Mouse (Mus musculus): ENCODE data around the gene Pitx3. TPM values are rescaled to one million over a fixed set of nuclear protein-coding genes. Genes with fewer than 3 reads are reported as not detected.

Gene Pitx3
- polyA plus RNA-seq (2014; fragmentation: Nextera tagmentation; extraction: Ambion mirVana), result 0.51 and 0.66 TPM in 2 replicates

GRCm38 (mm10) chr19:46147511-46148371, at the start of gene Pitx3:
Gene Pitx3, minus strand, starts transcription at chr19:46148326.
- H3K9me3 ChIP-seq (ENCODE audit: control insufficient read depth, low read length), result no peaks in the 10 kb centered on the region
- H3K9ac ChIP-seq (ENCODE audit: low read length), result peak within 1 kb of the TSS; percentile 59
- peaks cover 48% of the 10 kb centered on the region for H3K27me3 ChIP-seq (ENCODE audit: control insufficient read depth, insufficient read depth, low read length)
- no peak for ATAC-seq (ENCODE audit: insufficient number of reproducible peaks, insufficient read depth, low FRiP score, low read depth)
- no peak within 1 kb of the TSS for H3K27ac ChIP-seq (replicated peaks in 1 of 2; ENCODE audit: control insufficient read depth in 1 of 2, insufficient read depth in 1 of 2, low read depth in 2 of 2, low read length in 2 of 2)
- 2% methylated on average over 46 of the region's 47 CpGs for WGBS
- H3K4me1 ChIP-seq (ENCODE audit: control insufficient read depth in 2 of 2, insufficient read depth in 2 of 2, low read length in 2 of 2), result peaks cover 12 to 13% of the 10 kb centered on the region in 2 experiments
- no peaks in the 10 kb centered on the region for H3K36me3 ChIP-seq (ENCODE audit: control insufficient read depth, insufficient read depth, low read length)
- H3K4me3 ChIP-seq (ENCODE audit: control insufficient read depth in 1 of 2, insufficient read depth in 1 of 2, low read depth in 1 of 2, low read length in 2 of 2), result peak within 1 kb of the TSS; percentile 54 to 58
- H3K4me2 ChIP-seq (ENCODE audit: low read length), result peak within 1 kb of the TSS; percentile 96

DNA sequence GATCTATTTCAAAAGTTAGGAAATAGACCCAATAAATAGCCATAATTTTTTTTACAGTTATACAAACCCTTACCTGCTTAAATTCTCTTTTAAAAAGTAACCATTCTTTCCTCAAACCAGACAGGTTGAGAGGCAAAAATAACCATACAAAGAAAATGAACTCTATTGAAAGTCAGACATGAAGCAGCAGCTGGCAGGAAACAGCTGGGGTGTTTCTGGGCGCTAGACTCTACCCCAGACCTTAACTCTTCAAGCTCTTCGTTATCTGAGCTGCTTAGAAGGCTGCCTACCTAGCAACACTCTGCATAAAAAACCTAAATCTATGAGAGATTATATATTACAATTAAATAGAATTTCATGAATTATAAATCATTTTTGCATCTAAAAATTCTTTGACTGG, 39.1 kb upstream of the Pitx3 start:
- no peak for ATAC-seq (ENCODE audit: insufficient number of reproducible peaks, insufficient read depth, low FRiP score, low read depth)
- WGBS, result 48% methylated on average over 2 of the region's 2 CpGs

DNA sequence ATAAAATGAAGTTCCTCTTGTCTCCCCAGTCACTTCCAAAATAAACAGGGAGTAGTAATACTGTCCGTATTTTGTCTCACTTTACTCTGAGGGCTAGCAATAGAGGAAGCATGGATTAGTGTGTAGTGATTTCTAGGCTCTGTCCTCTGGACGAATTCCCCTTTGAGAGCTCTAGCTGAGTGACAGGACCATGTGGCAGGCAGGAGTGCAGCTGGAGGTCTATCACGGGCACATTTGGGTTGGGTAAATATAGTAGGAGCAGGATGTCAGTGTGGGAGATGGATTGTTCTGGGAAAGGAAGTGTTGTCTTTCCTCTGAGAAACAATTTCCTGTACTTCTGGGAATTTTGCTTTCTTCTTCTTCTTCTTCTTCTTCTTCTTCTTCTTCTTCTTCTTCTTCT, 38.5 kb upstream of the Pitx3 start:
- peak overlapping the region; percentile 42 for H3K4me2 ChIP-seq (ENCODE audit: low read length)
- no peaks in the 10 kb centered on the region for H3K9me3 ChIP-seq (ENCODE audit: control insufficient read depth, low read length)
- no peak overlapping the region for H3K4me3 ChIP-seq (ENCODE audit: control insufficient read depth in 1 of 2, insufficient read depth in 1 of 2, low read depth in 1 of 2, low read length in 2 of 2)
- 2% methylated on average over 3 of the region's 3 CpGs for WGBS
- peaks cover 0 to 18% of the 10 kb centered on the region in 2 experiments for H3K4me1 ChIP-seq (ENCODE audit: control insufficient read depth in 2 of 2, insufficient read depth in 2 of 2, low read length in 2 of 2)
- peaks cover 11% of the 10 kb centered on the region for H3K36me3 ChIP-seq (ENCODE audit: control insufficient read depth, insufficient read depth, low read length)
- H3K9ac ChIP-seq (ENCODE audit: low read length), result no peak overlapping the region
- H3K27ac ChIP-seq (replicated peaks in 1 of 2; ENCODE audit: control insufficient read depth in 1 of 2, insufficient read depth in 1 of 2, low read depth in 2 of 2, low read length in 2 of 2), result peak overlapping the region; percentile 58 to 68
- ATAC-seq (ENCODE audit: insufficient number of reproducible peaks, insufficient read depth, low FRiP score, low read depth), result no peak
- no peaks in the 10 kb centered on the region for H3K27me3 ChIP-seq (ENCODE audit: control insufficient read depth, insufficient read depth, low read length)

More for the DNA sequence above, 39.1 kb upstream of the Pitx3 start:
- H3K9me3 ChIP-seq (ENCODE audit: control insufficient read depth, low read length), result no peaks in the 10 kb centered on the region
- no peak overlapping the region for H3K4me3 ChIP-seq (ENCODE audit: control insufficient read depth in 1 of 2, insufficient read depth in 1 of 2, low read depth in 1 of 2, low read length in 2 of 2)
- H3K4me1 ChIP-seq (ENCODE audit: control insufficient read depth in 2 of 2, insufficient read depth in 2 of 2, low read length in 2 of 2), result peaks cover 2 to 23% of the 10 kb centered on the region in 2 experiments
- no peaks in the 10 kb centered on the region for H3K27me3 ChIP-seq (ENCODE audit: control insufficient read depth, insufficient read depth, low read length)
- H3K9ac ChIP-seq (ENCODE audit: low read length), result no peak overlapping the region
- H3K4me2 ChIP-seq (ENCODE audit: low read length), result no peak overlapping the region
- 0 out of 4 replicates have a peak overlapping the region, but pooled peaks of 1 of the 2 experiments have one; percentile 17 for H3K27ac ChIP-seq (replicated peaks in 1 of 2; ENCODE audit: control insufficient read depth in 1 of 2, insufficient read depth in 1 of 2, low read depth in 2 of 2, low read length in 2 of 2)
- H3K36me3 ChIP-seq (ENCODE audit: control insufficient read depth, insufficient read depth, low read length), result peaks cover 9% of the 10 kb centered on the region

DNA sequence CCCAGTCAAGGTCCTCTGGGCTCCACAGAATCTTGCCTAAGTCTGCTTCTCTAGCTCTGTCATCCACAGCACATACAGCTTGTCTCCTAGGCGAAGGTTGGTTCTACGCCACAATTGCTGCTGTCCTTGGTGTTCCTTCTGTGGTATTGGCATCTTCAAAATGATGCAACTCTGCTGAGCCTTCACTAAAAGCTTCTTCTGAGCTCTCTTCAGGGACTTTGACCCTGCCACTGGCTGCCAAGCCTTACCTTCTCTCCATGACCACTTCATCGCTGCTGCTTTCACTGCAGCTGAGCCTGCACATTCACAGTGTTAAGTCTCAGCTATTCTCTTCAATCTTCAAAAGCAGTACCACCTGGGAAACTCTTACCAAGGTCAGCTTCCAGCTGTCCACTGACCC, 34.1 kb upstream of the Pitx3 start:
- peaks cover 15% of the 10 kb centered on the region for H3K36me3 ChIP-seq (ENCODE audit: control insufficient read depth, insufficient read depth, low read length)
- no peaks in the 10 kb centered on the region for H3K9me3 ChIP-seq (ENCODE audit: control insufficient read depth, low read length)
- no peak overlapping the region for H3K4me3 ChIP-seq (ENCODE audit: control insufficient read depth in 1 of 2, insufficient read depth in 1 of 2, low read depth in 1 of 2, low read length in 2 of 2)
- H3K4me1 ChIP-seq (ENCODE audit: control insufficient read depth in 2 of 2, insufficient read depth in 2 of 2, low read length in 2 of 2), result peaks cover 0 to 10% of the 10 kb centered on the region in 2 experiments
- no peak overlapping the region; the same call in 1 of the 2 replicates for H3K9ac ChIP-seq (ENCODE audit: low read length)
- H3K27ac ChIP-seq (replicated peaks in 1 of 2; ENCODE audit: control insufficient read depth in 1 of 2, insufficient read depth in 1 of 2, low read depth in 2 of 2, low read length in 2 of 2), result no peak overlapping the region
- no peaks in the 10 kb centered on the region for H3K27me3 ChIP-seq (ENCODE audit: control insufficient read depth, insufficient read depth, low read length)
- no peak overlapping the region for H3K4me2 ChIP-seq (ENCODE audit: low read length)
- no peak for ATAC-seq (ENCODE audit: insufficient number of reproducible peaks, insufficient read depth, low FRiP score, low read depth)
- 89% methylated on average over 3 of the region's 3 CpGs for WGBS

DNA sequence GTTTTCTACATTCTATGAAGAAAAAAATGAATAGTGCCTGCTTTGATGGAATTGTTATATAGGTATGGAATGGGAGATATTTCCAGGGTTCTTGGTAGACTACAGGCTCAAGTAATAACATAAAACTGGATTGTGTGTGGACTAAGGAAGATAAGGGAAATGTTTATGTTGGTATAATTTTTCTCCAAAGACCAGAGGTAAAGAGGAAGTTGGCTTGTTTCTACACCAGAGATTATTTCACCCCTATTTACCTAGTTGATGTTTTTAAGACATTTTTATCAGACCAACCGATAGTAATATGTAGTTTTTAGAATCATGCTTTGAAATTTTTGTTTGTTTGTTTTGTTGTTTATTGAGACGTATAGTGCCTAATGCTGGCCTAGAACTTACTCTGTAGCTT, 32.1 kb upstream of the Pitx3 start:
- H3K9ac ChIP-seq (ENCODE audit: low read length), result no peak overlapping the region
- H3K4me1 ChIP-seq (ENCODE audit: control insufficient read depth in 2 of 2, insufficient read depth in 2 of 2, low read length in 2 of 2), result peaks cover 0 to 3% of the 10 kb centered on the region in 2 experiments; a peak in 2 of 4 replicates
- H3K27ac ChIP-seq (replicated peaks in 1 of 2; ENCODE audit: control insufficient read depth in 1 of 2, insufficient read depth in 1 of 2, low read depth in 2 of 2, low read length in 2 of 2), result no peak overlapping the region
- no peak for ATAC-seq (ENCODE audit: insufficient number of reproducible peaks, insufficient read depth, low FRiP score, low read depth)
- WGBS, result 86% methylated on average over 2 of the region's 2 CpGs
- no peak overlapping the region for H3K4me3 ChIP-seq (ENCODE audit: control insufficient read depth in 1 of 2, insufficient read depth in 1 of 2, low read depth in 1 of 2, low read length in 2 of 2)
- H3K9me3 ChIP-seq (ENCODE audit: control insufficient read depth, low read length), result no peaks in the 10 kb centered on the region
- peaks cover 15% of the 10 kb centered on the region for H3K36me3 ChIP-seq (ENCODE audit: control insufficient read depth, insufficient read depth, low read length)
- H3K27me3 ChIP-seq (ENCODE audit: control insufficient read depth, insufficient read depth, low read length), result no peaks in the 10 kb centered on the region
- H3K4me2 ChIP-seq (ENCODE audit: low read length), result no peak overlapping the region

- 58% methylated on average over 5 of the region's 5 CpGs for WGBS
- no peak overlapping the region for H3K27ac ChIP-seq (replicated peaks in 1 of 2; ENCODE audit: control insufficient read depth in 1 of 2, insufficient read depth in 1 of 2, low read depth in 2 of 2, low read length in 2 of 2)
- peaks cover 0 to 3% of the 10 kb centered on the region in 2 experiments; a peak in 2 of 4 replicates for H3K4me1 ChIP-seq (ENCODE audit: control insufficient read depth in 2 of 2, insufficient read depth in 2 of 2, low read length in 2 of 2)
- peaks cover 27% of the 10 kb centered on the region for H3K36me3 ChIP-seq (ENCODE audit: control insufficient read depth, insufficient read depth, low read length)
- no peaks in the 10 kb centered on the region for H3K27me3 ChIP-seq (ENCODE audit: control insufficient read depth, insufficient read depth, low read length)
- ATAC-seq (ENCODE audit: insufficient number of reproducible peaks, insufficient read depth, low FRiP score, low read depth), result no peak
- H3K4me2 ChIP-seq (ENCODE audit: low read length), result no peak overlapping the region
- no peak overlapping the region for H3K9ac ChIP-seq (ENCODE audit: low read length)
- H3K9me3 ChIP-seq (ENCODE audit: control insufficient read depth, low read length), result no peaks in the 10 kb centered on the region
- H3K4me3 ChIP-seq (ENCODE audit: control insufficient read depth in 1 of 2, insufficient read depth in 1 of 2, low read depth in 1 of 2, low read length in 2 of 2), result no peak overlapping the region
Observed at GRCm38 (mm10) chr19:46177046-46177445, 28.9 kb upstream of the Pitx3 start.

GRCm38 (mm10) chr19:46175173-46175572, 27.0 kb upstream of the Pitx3 start:
- H3K4me3 ChIP-seq (ENCODE audit: control insufficient read depth in 1 of 2, insufficient read depth in 1 of 2, low read depth in 1 of 2, low read length in 2 of 2), result no peak overlapping the region
- no peak for ATAC-seq (ENCODE audit: insufficient number of reproducible peaks, insufficient read depth, low FRiP score, low read depth)
- peaks cover 0 to 3% of the 10 kb centered on the region in 2 experiments; a peak in 2 of 4 replicates for H3K4me1 ChIP-seq (ENCODE audit: control insufficient read depth in 2 of 2, insufficient read depth in 2 of 2, low read length in 2 of 2)
- H3K27ac ChIP-seq (replicated peaks in 1 of 2; ENCODE audit: control insufficient read depth in 1 of 2, insufficient read depth in 1 of 2, low read depth in 2 of 2, low read length in 2 of 2), result no peak overlapping the region
- H3K9me3 ChIP-seq (ENCODE audit: control insufficient read depth, low read length), result no peaks in the 10 kb centered on the region
- H3K36me3 ChIP-seq (ENCODE audit: control insufficient read depth, insufficient read depth, low read length), result peaks cover 44% of the 10 kb centered on the region
- H3K27me3 ChIP-seq (ENCODE audit: control insufficient read depth, insufficient read depth, low read length), result no peaks in the 10 kb centered on the region
- H3K4me2 ChIP-seq (ENCODE audit: low read length), result no peak overlapping the region
- H3K9ac ChIP-seq (ENCODE audit: low read length), result no peak overlapping the region
